Comparison of ENCODE assay signal across 13 mouse cellular contexts in the genomic region with DNA sequence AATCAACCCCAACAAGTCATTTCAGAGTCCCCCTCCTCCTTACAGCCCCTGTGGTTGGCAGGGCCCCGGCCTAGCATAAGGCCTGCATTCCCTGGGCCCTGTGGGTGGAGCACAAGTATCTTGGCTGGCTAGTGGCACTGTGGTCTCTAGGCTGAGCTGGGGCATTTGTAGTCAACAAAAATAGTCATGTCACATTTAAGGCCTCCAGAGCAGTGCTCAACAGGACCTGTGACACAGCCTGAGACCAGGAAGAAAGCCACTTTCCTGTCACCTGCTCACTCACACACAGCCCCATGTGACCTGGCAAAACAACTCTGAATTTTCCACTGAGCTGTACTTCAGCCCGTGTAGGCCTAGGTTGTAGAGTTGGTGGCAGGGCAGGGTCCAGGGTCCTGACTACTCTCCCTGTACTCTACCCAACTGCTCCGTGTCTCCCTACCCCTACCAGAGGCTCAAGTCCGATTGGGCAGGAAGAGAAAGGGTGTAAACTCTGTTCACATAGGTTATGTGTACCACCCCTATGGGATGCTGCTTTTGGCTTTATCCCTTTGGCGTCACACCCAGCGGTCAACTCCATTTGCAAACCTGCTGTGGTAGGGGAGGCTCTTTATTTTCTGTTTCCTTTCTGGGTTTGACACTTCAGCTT. TPM values are rescaled to one million over a fixed set of nuclear protein-coding genes. Genes with fewer than 3 reads are reported as not detected.
DNase-seq lines count a peak whose midpoint lies in the region; ATAC-seq and TF ChIP-seq lines count a peak whose summit lies in the region.
"Had no signal": no experiment of that assay in that cellular context is flagged by ENCODE, and none has a peak within 500 bp of the region (broad histone marks: within the 10 kb centered on the region; RNA-seq: fewer than 3 reads in every experiment).

No protein-coding gene starts in this region.

- H3K4me2 ChIP-seq in kidney, embryonic 14.5 days (replicated peaks; ENCODE audit: low read depth, low read length) = no peak overlapping the region
- H3K4me2 ChIP-seq: hindbrain, embryonic 15.5 days had no signal

- H3K4me3 ChIP-seq in kidney, adult 2 months (ENCODE audit: insufficient read depth, low read depth, low read length) = no peak overlapping the region
- no peak overlapping the region for H3K4me3 ChIP-seq in kidney, embryonic 14.5 days (ENCODE audit: low read length)
- no peak overlapping the region for H3K4me3 ChIP-seq in limb, embryonic 10.5 days
- H3K4me3 ChIP-seq: hindbrain, embryonic 15.5 days had no signal

- DNase-seq in kidney, adult 2 months = peak; percentile 32
- DNase-seq in B cell, adult 2 months = peak; percentile 61 to 63
- no peak for DNase-seq in limb, embryonic 10.5 days (ENCODE audit: low spot score)
- DNase-seq in layer of hippocampus, postnatal 36 days = no peak
- no peak for DNase-seq in layer of hippocampus, adult 18-20 months (ENCODE audit: low spot score in 2 of 2)
- no peak for DNase-seq in gastrocnemius, postnatal 14 days

- no peaks in the 10 kb centered on the region for H3K27me3 ChIP-seq in kidney, adult 2 months (replicated peaks; ENCODE audit: control insufficient read depth, insufficient read depth, low read length)
- H3K27me3 ChIP-seq in kidney, embryonic 14.5 days (ENCODE audit: control insufficient read depth, insufficient read depth, low read length) = no peaks in the 10 kb centered on the region
- H3K27me3 ChIP-seq in limb, embryonic 10.5 days (ENCODE audit: low read depth, poor library complexity, severe bottlenecking) = peaks cover 8% of the 10 kb centered on the region; the same call in 1 of the 2 replicates
- H3K27me3 ChIP-seq: hindbrain, embryonic 15.5 days had no signal

- 72% methylated on average over 6 of the region's 6 CpGs for WGBS in kidney, adult 2 months
- WGBS in kidney, embryonic 14.5 days = 81% methylated on average over 6 of the region's 6 CpGs
- WGBS in limb, embryonic 10.5 days = 85% methylated on average over 6 of the region's 6 CpGs

- no peaks in the 10 kb centered on the region for H3K36me3 ChIP-seq in kidney, adult 2 months (ENCODE audit: control insufficient read depth, insufficient read depth, low read length)
- no peaks in the 10 kb centered on the region for H3K36me3 ChIP-seq in kidney, embryonic 14.5 days (ENCODE audit: control insufficient read depth, insufficient read depth, low read length)
- H3K36me3 ChIP-seq in limb, embryonic 10.5 days = no peaks in the 10 kb centered on the region
- H3K36me3 ChIP-seq: G1E; hindbrain, embryonic 15.5 days had no signal

- no peak for ATAC-seq in kidney, embryonic 14.5 days (ENCODE audit: low FRiP score, low TSS enrichment)
- peak; percentile 16 for ATAC-seq in common myeloid progenitor, adult 5-6 weeks (replicated peaks; ENCODE audit: low read depth, poor library complexity, severe bottlenecking)

- TF ChIP-seq POLR2A in kidney, adult 2 months (IDR thresholded peaks at IDR 0.05; ENCODE audit: low read depth, low read length) = no peak

- no peak for TF ChIP-seq CTCF in kidney, adult 2 months (conservative IDR thresholded peaks at IDR 0.05; ENCODE audit: insufficient read depth, insufficient read length, low read depth, low read length)

- no peaks in the 10 kb centered on the region for H3K4me1 ChIP-seq in kidney, adult 2 months (ENCODE audit: control insufficient read depth, insufficient read depth, low read length)
- H3K4me1 ChIP-seq in kidney, embryonic 14.5 days (ENCODE audit: control insufficient read depth, insufficient read depth, low read length) = no peaks in the 10 kb centered on the region
- peaks cover 57% of the 10 kb centered on the region for H3K4me1 ChIP-seq in limb, embryonic 10.5 days
- H3K4me1 ChIP-seq: hindbrain, embryonic 15.5 days had no signal

- H3K27ac ChIP-seq in kidney, adult 2 months (ENCODE audit: insufficient read depth, low read depth, low read length) = no peak overlapping the region
- no peak overlapping the region for H3K27ac ChIP-seq in kidney, embryonic 14.5 days (ENCODE audit: low read depth, low read length)
- H3K27ac ChIP-seq in limb, embryonic 10.5 days = peak overlapping the region; percentile 26; the same call in 1 of the 2 replicates
- H3K27ac ChIP-seq: hindbrain, embryonic 15.5 days; stomach, postnatal 0 days had no signal

- intact Hi-C loops in gastrocnemius, postnatal 14 days (cut with DNase I; ENCODE audit: low total_unique reads) = loop anchor here (5.0 kb wide), 1 partner anchor 47 kb away; no protein-coding TSS in a partner anchor

- H3K9me3 ChIP-seq in kidney, embryonic 14.5 days (ENCODE audit: control insufficient read depth, low read length) = no peaks in the 10 kb centered on the region
- H3K9me3 ChIP-seq in limb, embryonic 10.5 days (replicated peaks) = no peaks in the 10 kb centered on the region
- H3K9me3 ChIP-seq: G1E; hindbrain, embryonic 15.5 days had no signal

- H3K9ac ChIP-seq in kidney, embryonic 14.5 days (ENCODE audit: low read depth, low read length) = no peak overlapping the region
- H3K9ac ChIP-seq: hindbrain, embryonic 15.5 days had no signal

RNA-seq across cellular contexts. Expression of a gene that starts 13.0 kb away (rescaled TPM):
- 35.6 and 79.8 TPM in 2 replicates for polyA plus RNA-seq in kidney, adult 2 months (2012; rRNA removed)
- 19.7 and 29.5 TPM in 2 replicates for polyA plus RNA-seq in kidney, embryonic 14.5 days (2014; fragmentation: Nextera tagmentation; extraction: Ambion mirVana)
- 106 and 110 TPM in 2 replicates for total RNA-seq in common myeloid progenitor, adult 5-6 weeks (2017)
- polyA plus RNA-seq in limb, embryonic 10.5 days (2016; fragmentation: Nextera tagmentation; extraction: Ambion mirVana) = 10.5 and 15.4 TPM in 2 replicates
- total RNA-seq in layer of hippocampus, postnatal 36 days (2021) = 10 to 100 TPM; 30.3 to 31.0 TPM
- total RNA-seq in layer of hippocampus, adult 18-20 months (2021) = 10 to 100 TPM; 39.2 to 42.9 TPM
- total RNA-seq in gastrocnemius, postnatal 14 days (2021) = 1 to 10 TPM; 8.0 to 8.1 TPM

RNA-seq across cellular contexts. Expression of a gene that starts 44.3 kb away (rescaled TPM):
- 0.06 TPM in 1 of 2 replicates, not detected in the other for polyA plus RNA-seq in kidney, adult 2 months (2012; rRNA removed)
- polyA plus RNA-seq in kidney, embryonic 14.5 days (2014; fragmentation: Nextera tagmentation; extraction: Ambion mirVana) = 0.41 and 0.44 TPM in 2 replicates
- not detected in 2 replicates for total RNA-seq in common myeloid progenitor, adult 5-6 weeks (2017)
- polyA plus RNA-seq in limb, embryonic 10.5 days (2016; fragmentation: Nextera tagmentation; extraction: Ambion mirVana) = 0.23 TPM in 1 of 2 replicates, not detected in the other
- 1 to 10 TPM; 1.4 to 1.5 TPM for total RNA-seq in layer of hippocampus, postnatal 36 days (2021)
- total RNA-seq in layer of hippocampus, adult 18-20 months (2021) = under 1 TPM; 0.33 to 0.72 TPM
- total RNA-seq in gastrocnemius, postnatal 14 days (2021) = not detected
- total RNA-seq: megakaryocyte progenitor cell, adult 5-6 weeks had no signal
- polyA plus RNA-seq: forebrain, embryonic 11.5 days had no signal

Comparison
In these comparisons a context has a peak if more than half of its experiments do, and no peak if none do; other contexts are left out.
1. DNase-seq: peak in kidney, adult 2 months (single experiment) and B cell, adult 2 months (2 of 2); none in limb, embryonic 10.5 days (single experiment), layer of hippocampus, postnatal 36 days (0 of 2), layer of hippocampus, adult 18-20 months (0 of 2) and gastrocnemius, postnatal 14 days (single experiment).